Mouse (Mus musculus) limb, embryonic 13.5 days (tissue): ENCODE measurements around the gene Grip1. TPM values are rescaled to one million over a fixed set of nuclear protein-coding genes. Genes with fewer than 3 reads are reported as not detected.

Experiments used
- ATAC-seq: fragments of 200-750 bp; cut with Nextera tagmentation; 2 replicates; pipeline ENCODE4 v1.8.0; 2017; ENCODE audit warnings: low read depth, moderate number of reproducible peaks, moderate TSS enrichment; ENCODE audit not compliant: low FRiP score
- H3K27ac ChIP-seq: fragments of 300-500 bp; sonication (generic); 2 replicates; pipeline ENCODE4 v1.5.1; 2015; ENCODE audit warnings: inconsistent platforms, mild to moderate bottlenecking, moderate library complexity
- H3K27me3 ChIP-seq: fragments of 300-500 bp; sonication (generic); 2 replicates; pipeline ENCODE4 v1.6.1; 2015; ENCODE audit warnings: mild to moderate bottlenecking, inconsistent platforms
- H3K36me3 ChIP-seq: fragments of 300-500 bp; sonication (generic); 2 replicates; pipeline ENCODE4 v1.6.1; 2015; ENCODE audit warnings: inconsistent platforms, mild to moderate bottlenecking, moderate library complexity
- H3K4me1 ChIP-seq: fragments of 300-500 bp; sonication (generic); 2 replicates; pipeline ENCODE4 v1.6.1; 2015; ENCODE audit warnings: inconsistent platforms
- H3K4me2 ChIP-seq: fragments of 300-500 bp; sonication (generic); replicated peaks from 2 replicates; pipeline ENCODE4 v1.6.1; 2015; ENCODE audit warnings: inconsistent platforms, mild to moderate bottlenecking, moderate library complexity
- H3K4me3 ChIP-seq: fragments of 300-500 bp; sonication (generic); 2 replicates; pipeline ENCODE4 v1.5.1; 2015; ENCODE audit warnings: moderate library complexity, mild to moderate bottlenecking, inconsistent platforms
- H3K9ac ChIP-seq: fragments of 300-500 bp; sonication (generic); 2 replicates; pipeline ENCODE4 v1.6.1; 2015; ENCODE audit warnings: mild to moderate bottlenecking, inconsistent platforms
- H3K9me3 ChIP-seq: fragments of 300-500 bp; sonication (generic); 2 replicates; pipeline ENCODE4 v1.6.1; 2016; ENCODE audit warnings: inconsistent platforms
- WGBS: fragments of 180-500 bp; shearing (Covaris S2); methylation state at CpG from one replicate; pipeline ENCODE4 v1.1.7; 2015; 5-methylcytosine and 5-hydroxymethylcytosine counted together
- polyA plus RNA-seq: library from polyadenylated mRNA; unstranded; fragments of >200 nt; fragmentation: Nextera tagmentation; extraction: Ambion mirVana; gene quantifications from 2 replicates; pipeline ENCODE4 v1.2.1, GENCODE M21; 2015

The Grip1 gene
- polyA plus RNA-seq, 1 experiment from 2014 or later, result 5.1 TPM

- H3K4me2 ChIP-seq, result peak overlapping the region; percentile 75
- peak overlapping the region; percentile 38 for H3K4me3 ChIP-seq
- H3K27me3 ChIP-seq, result peaks cover 41% of the 10 kb centered on the region
- WGBS, result 2% methylated on average over 26 of the region's 26 CpGs
- ATAC-seq, result no peak
- no peaks in the 10 kb centered on the region for H3K36me3 ChIP-seq
- peaks cover 29% of the 10 kb centered on the region for H3K4me1 ChIP-seq
- no peaks in the 10 kb centered on the region for H3K9me3 ChIP-seq
- no peak overlapping the region; the same call in 1 of the 2 replicates for H3K9ac ChIP-seq
- no peak overlapping the region for H3K27ac ChIP-seq
Observed at GRCm38 (mm10) chr10:119692284-119692890, 238.8 kb downstream of the Grip1 start.

- Histone ChIP-seq H3K36me3 (no peaks in the 10 kb centered on the region), H3K9me3 (no peaks in the 10 kb centered on the region), H3K4me3 (no peak overlapping the region), H3K27me3 (peaks cover 41% of the 10 kb centered on the region), H3K4me1 (peaks cover 25% of the 10 kb centered on the region), H3K4me2 (no peak overlapping the region), H3K27ac (no peak overlapping the region), H3K9ac (no peak overlapping the region)
- 38% methylated on average over 5 of the region's 5 CpGs for WGBS
- no peak for ATAC-seq
Observed at GRCm38 (mm10) chr10:119693400-119693799, 239.8 kb downstream of the Grip1 start.

- H3K4me2 ChIP-seq, result no peak overlapping the region
- H3K27ac ChIP-seq, result no peak overlapping the region
- peaks cover 5% of the 10 kb centered on the region for H3K4me1 ChIP-seq
- no peak overlapping the region for H3K9ac ChIP-seq
- ATAC-seq, result no peak
- H3K4me3 ChIP-seq, result no peak overlapping the region
- H3K36me3 ChIP-seq, result no peaks in the 10 kb centered on the region
- 69% methylated on average over 9 of the region's 9 CpGs for WGBS
- H3K9me3 ChIP-seq, result no peaks in the 10 kb centered on the region
- peaks cover 19% of the 10 kb centered on the region for H3K27me3 ChIP-seq
Observed at GRCm38 (mm10) chr10:119697257-119697798, 243.7 kb downstream of the Grip1 start.

GRCm38 (mm10) chr10:119705348-119705747 lies 251.7 kb downstream of the Grip1 start:
- WGBS, result 60% methylated on average over 4 of the region's 4 CpGs
- H3K4me1 ChIP-seq, result no peaks in the 10 kb centered on the region
- H3K9ac ChIP-seq, result no peak overlapping the region
- H3K4me3 ChIP-seq, result no peak overlapping the region
- H3K9me3 ChIP-seq, result no peaks in the 10 kb centered on the region
- no peak overlapping the region for H3K27ac ChIP-seq
- ATAC-seq, result no peak
- no peaks in the 10 kb centered on the region for H3K27me3 ChIP-seq
- H3K36me3 ChIP-seq, result no peaks in the 10 kb centered on the region
- no peak overlapping the region for H3K4me2 ChIP-seq

GRCm38 (mm10) chr10:119706281-119706680 lies 252.7 kb downstream of the Grip1 start:
- no peak overlapping the region for H3K9ac ChIP-seq
- no peak overlapping the region for H3K27ac ChIP-seq
- H3K9me3 ChIP-seq, result no peaks in the 10 kb centered on the region
- no peaks in the 10 kb centered on the region for H3K36me3 ChIP-seq
- H3K27me3 ChIP-seq, result no peaks in the 10 kb centered on the region
- no peaks in the 10 kb centered on the region for H3K4me1 ChIP-seq
- 80% methylated on average over 4 of the region's 4 CpGs for WGBS
- H3K4me2 ChIP-seq, result no peak overlapping the region
- no peak for ATAC-seq
- H3K4me3 ChIP-seq, result no peak overlapping the region

- Histone ChIP-seq H3K9me3 (no peaks in the 10 kb centered on the region), H3K36me3 (no peaks in the 10 kb centered on the region), H3K9ac (no peak overlapping the region), H3K4me1 (no peaks in the 10 kb centered on the region), H3K4me2 (no peak overlapping the region), H3K27ac (no peak overlapping the region), H3K27me3 (no peaks in the 10 kb centered on the region), H3K4me3 (no peak overlapping the region)
- ATAC-seq, result no peak
- 92% methylated on average over 10 of the region's 10 CpGs for WGBS
Observed at GRCm38 (mm10) chr10:119706983-119707382, 253.4 kb downstream of the Grip1 start.

GRCm38 (mm10) chr10:119721887-119722286 lies 268.3 kb downstream of the Grip1 start:
- no peak for ATAC-seq
- Histone ChIP-seq H3K27me3 (no peaks in the 10 kb centered on the region), H3K36me3 (no peaks in the 10 kb centered on the region), H3K9ac (no peak overlapping the region), H3K4me2 (no peak overlapping the region), H3K4me1 (no peaks in the 10 kb centered on the region), H3K9me3 (no peaks in the 10 kb centered on the region), H3K27ac (no peak overlapping the region), H3K4me3 (no peak overlapping the region)
- 74% methylated on average over 3 of the region's 3 CpGs for WGBS

GRCm38 (mm10) chr10:119722471-119722870 lies 268.8 kb downstream of the Grip1 start:
- Histone ChIP-seq H3K27ac (no peak overlapping the region), H3K4me2 (no peak overlapping the region), H3K36me3 (no peaks in the 10 kb centered on the region), H3K9me3 (no peaks in the 10 kb centered on the region), H3K27me3 (no peaks in the 10 kb centered on the region), H3K4me3 (no peak overlapping the region), H3K4me1 (no peaks in the 10 kb centered on the region), H3K9ac (no peak overlapping the region)
- WGBS, result 26% methylated on average over 2 of the region's 2 CpGs
- ATAC-seq, result no peak

- no peaks in the 10 kb centered on the region for H3K4me1 ChIP-seq
- H3K27ac ChIP-seq, result no peak overlapping the region
- no peaks in the 10 kb centered on the region for H3K27me3 ChIP-seq
- no peak overlapping the region for H3K9ac ChIP-seq
- no peaks in the 10 kb centered on the region for H3K36me3 ChIP-seq
- H3K4me2 ChIP-seq, result no peak overlapping the region
- WGBS, result 64% methylated on average over 9 of the region's 9 CpGs
- H3K4me3 ChIP-seq, result no peak overlapping the region
- no peak for ATAC-seq
- no peaks in the 10 kb centered on the region for H3K9me3 ChIP-seq
Observed at GRCm38 (mm10) chr10:119723671-119724070, 270.0 kb downstream of the Grip1 start.

GRCm38 (mm10) chr10:119725363-119725762 lies 271.7 kb downstream of the Grip1 start:
- H3K4me1 ChIP-seq, result no peaks in the 10 kb centered on the region
- no peak for ATAC-seq
- 42% methylated on average over 5 of the region's 5 CpGs for WGBS

GRCm38 (mm10) chr10:119725966-119726365 lies 272.3 kb downstream of the Grip1 start:
- Histone ChIP-seq H3K9ac (no peak overlapping the region), H3K27me3 (no peaks in the 10 kb centered on the region), H3K9me3 (no peaks in the 10 kb centered on the region), H3K4me3 (no peak overlapping the region), H3K36me3 (no peaks in the 10 kb centered on the region), H3K4me1 (no peaks in the 10 kb centered on the region), H3K4me2 (no peak overlapping the region), H3K27ac (no peak overlapping the region)
- no peak for ATAC-seq
- WGBS, result 59% methylated on average over 7 of the region's 7 CpGs

More at GRCm38 (mm10) chr10:119725363-119725762, 271.7 kb downstream of the Grip1 start:
- Histone ChIP-seq H3K27ac (no peak overlapping the region), H3K9ac (no peak overlapping the region), H3K4me2 (no peak overlapping the region), H3K27me3 (no peaks in the 10 kb centered on the region), H3K36me3 (no peaks in the 10 kb centered on the region), H3K9me3 (no peaks in the 10 kb centered on the region), H3K4me3 (no peak overlapping the region)

GRCm38 (mm10) chr10:119726921-119727320 lies 273.3 kb downstream of the Grip1 start:
- 84% methylated on average over 6 of the region's 6 CpGs for WGBS
- no peak overlapping the region for H3K27ac ChIP-seq
- H3K36me3 ChIP-seq, result no peaks in the 10 kb centered on the region
- no peaks in the 10 kb centered on the region for H3K4me1 ChIP-seq
- no peak for ATAC-seq
- no peak overlapping the region for H3K4me3 ChIP-seq
- H3K9ac ChIP-seq, result no peak overlapping the region
- H3K9me3 ChIP-seq, result no peaks in the 10 kb centered on the region
- no peak overlapping the region for H3K4me2 ChIP-seq
- no peaks in the 10 kb centered on the region for H3K27me3 ChIP-seq

- H3K27ac ChIP-seq, result no peak overlapping the region
- WGBS, result 37% methylated on average over 5 of the region's 5 CpGs
- no peak overlapping the region for H3K9ac ChIP-seq
- H3K4me1 ChIP-seq, result no peaks in the 10 kb centered on the region
- H3K9me3 ChIP-seq, result no peaks in the 10 kb centered on the region
- H3K4me2 ChIP-seq, result no peak overlapping the region
- no peak for ATAC-seq
- H3K36me3 ChIP-seq, result no peaks in the 10 kb centered on the region
- no peak overlapping the region for H3K4me3 ChIP-seq
- no peaks in the 10 kb centered on the region for H3K27me3 ChIP-seq
Observed at GRCm38 (mm10) chr10:119730206-119730605, 276.6 kb downstream of the Grip1 start.
